Mouse (Mus musculus) thymus, adult 2 months (tissue): ENCODE results near the gene Plekho2.

Experiments
- CTCF ChIP-seq: fragments of 200-500 bp; IDR thresholded peaks from 2 replicates; pipeline ENCODE4 v1.5.1; 2012; ENCODE audit warnings: mild to moderate bottlenecking, control low read depth, low read length, moderate library complexity, borderline replicate concordance; ENCODE audit not compliant: control insufficient read depth, poor library complexity, insufficient read depth; ENCODE audit errors: extremely low read depth
- POLR2A ChIP-seq: fragments of 200-500 bp; IDR thresholded peaks from 2 replicates; pipeline ENCODE4 v1.6.1; 2012; ENCODE audit warnings: mild to moderate bottlenecking, low read length, control low read depth, moderate library complexity; ENCODE audit not compliant: control insufficient read depth, poor library complexity, insufficient read depth; ENCODE audit errors: extremely low read depth

DNA sequence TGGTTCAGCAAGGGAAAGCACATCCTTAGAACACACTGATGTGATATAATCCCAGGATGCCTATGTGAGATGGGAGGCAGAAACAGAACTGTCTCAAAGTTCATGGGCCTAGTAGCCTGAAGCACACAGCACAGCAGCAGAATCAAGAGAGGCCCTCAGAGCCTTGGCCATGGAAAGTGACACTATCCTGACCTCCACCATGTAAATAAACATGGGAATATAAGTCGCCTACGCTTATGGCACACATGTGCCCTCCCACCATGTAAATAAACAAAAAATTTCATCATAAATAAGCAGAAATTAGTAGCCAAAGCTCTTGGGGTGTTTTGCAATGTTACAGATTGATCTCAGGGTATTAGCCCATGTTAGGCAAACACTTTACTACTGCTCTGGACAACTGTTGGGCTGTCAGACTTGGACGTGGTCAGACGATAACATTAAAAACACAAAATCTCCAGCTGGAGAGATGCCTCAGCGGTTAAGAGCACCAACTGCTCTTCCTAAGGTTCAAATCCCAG, 32.2 kb upstream of the Plekho2 start:
- TF ChIP-seq CTCF (no peak), POLR2A (no peak)
